Mouse (Mus musculus): ENCODE measurements around the gene Pafah1b3.

DNA sequence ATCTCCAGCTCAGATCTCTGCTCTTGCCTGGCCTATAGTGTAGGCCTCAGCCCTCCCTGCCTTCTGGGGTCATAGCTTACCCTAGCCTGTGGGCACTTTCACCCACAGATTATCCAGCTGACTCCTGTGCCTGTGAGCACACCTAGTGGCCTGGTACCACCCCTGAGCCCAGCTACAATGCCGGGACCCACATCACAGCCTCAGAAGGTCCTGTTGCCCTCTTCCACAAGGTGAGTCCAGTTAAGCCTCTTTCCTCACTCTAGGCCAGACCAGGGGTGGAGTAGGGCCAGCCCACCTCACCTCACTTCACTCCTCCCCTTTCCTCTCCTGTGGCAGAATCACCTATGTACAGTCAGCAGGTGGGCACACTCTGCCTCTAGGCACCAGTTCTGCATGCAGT is 7.3 kb downstream of the Pafah1b3 start:
- TF ChIP-seq CTCF (IDR thresholded peaks at IDR 0.05; ENCODE audit: extremely low read depth, insufficient read length, insufficient replicate concordance, low read depth, low read length): no peak
- TF ChIP-seq POLR2A (IDR thresholded peaks at IDR 0.05; ENCODE audit: low read depth, low read length): no peak

Measured in small intestine, adult 2 months (tissue).